Mouse (Mus musculus): ENCODE measurements at regions not wholly inside any gene's neighbourhood (a gene's known extent, or its start where the extent isn't known, plus 50 kb on each side); places are given as distances from the start of the nearest gene placed in this dataset.

DNA sequence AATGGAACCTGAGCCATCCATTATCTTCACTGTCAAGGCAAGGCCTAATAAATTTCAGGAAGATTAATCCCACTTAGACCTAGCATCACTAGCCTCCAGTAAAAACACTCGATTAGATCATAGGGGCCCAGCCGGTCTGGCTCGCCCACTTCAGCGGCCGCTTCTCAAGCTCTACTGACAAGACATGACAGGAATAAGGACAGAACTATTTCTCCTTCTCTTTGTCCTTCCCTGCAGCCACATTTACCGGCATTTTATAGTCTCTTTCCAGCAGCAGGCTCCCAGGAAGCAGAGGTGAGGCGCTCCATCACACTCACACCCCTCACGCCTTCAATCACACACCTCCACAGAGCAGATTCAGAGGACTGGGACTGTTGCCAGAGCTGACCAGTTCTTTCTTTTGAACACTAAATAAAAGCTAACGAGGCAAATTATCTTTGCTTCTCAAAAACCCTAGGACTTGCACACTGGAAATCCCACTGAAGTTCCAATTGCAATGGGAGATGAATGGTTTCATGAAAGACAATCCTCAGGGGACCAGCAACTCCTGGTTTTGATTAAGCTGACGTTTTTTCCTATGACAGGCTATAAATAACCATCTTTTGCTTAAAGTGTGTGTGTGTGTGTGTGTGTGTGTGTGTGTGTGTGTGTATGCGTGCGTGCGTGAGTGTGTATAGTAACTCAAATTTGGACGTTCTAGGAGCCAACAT lies 184.6 kb downstream of the Sox4 start:
- TF ChIP-seq CTCF (IDR thresholded peaks at IDR 0.05; ENCODE audit: low read depth, low read length) (no peak), POLR2A (IDR thresholded peaks at IDR 0.05; ENCODE audit: extremely low read depth, insufficient read depth, low read length) (no peak)
